Mouse (Mus musculus): ENCODE data around the gene Minpp1.

GRCm38 (mm10) chr19:32527139-32527538, 41.6 kb downstream of the Minpp1 start:
- TF ChIP-seq CTCF (IDR thresholded peaks at IDR 0.05; ENCODE audit: borderline replicate concordance, control insufficient read depth, extremely low read depth, insufficient read depth, low read length, poor library complexity) (no peak), POLR2A (IDR thresholded peaks at IDR 0.05; ENCODE audit: control insufficient read depth, extremely low read depth, insufficient read depth, low read length, poor library complexity) (no peak)

All from thymus, adult 2 months (tissue).